Mouse (Mus musculus) embryo, embryonic 10.5 days (tissue): ENCODE data around the gene Bcl2.
A peak's percentile ranks its signal among the peaks of the same experiment; 100 is the strongest.

Experiments used
- DNase-seq: peaks from one replicate; pipeline ENCODE4 v3.0.0-alpha.2; 2015; ENCODE audit warnings: low spot score

The Bcl2 gene

GRCm38 (mm10) chr1:106585349-106585748, 128.7 kb downstream of the Bcl2 start:
- DNase-seq = no peak

DNA sequence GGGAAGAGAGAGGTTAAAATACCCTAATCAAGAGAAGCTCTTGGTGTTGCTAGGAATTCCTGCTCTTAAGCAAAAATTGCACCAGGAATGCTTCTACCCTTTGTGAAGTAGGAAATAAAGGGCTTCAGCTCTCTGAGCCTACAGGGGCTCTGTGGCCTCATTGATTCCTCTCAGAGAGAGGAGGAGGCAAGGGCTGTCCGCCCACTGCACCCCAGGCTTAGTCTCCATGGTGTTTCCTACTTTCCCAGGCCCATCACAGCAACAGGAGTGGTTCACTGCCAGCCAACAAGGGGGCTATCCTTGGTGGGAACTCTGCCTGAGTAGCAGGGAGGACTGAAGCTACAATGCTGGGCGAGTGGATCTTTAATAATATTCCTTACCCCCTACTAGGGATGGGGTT, 129.2 kb downstream of the Bcl2 start:
- no peak for DNase-seq

DNA sequence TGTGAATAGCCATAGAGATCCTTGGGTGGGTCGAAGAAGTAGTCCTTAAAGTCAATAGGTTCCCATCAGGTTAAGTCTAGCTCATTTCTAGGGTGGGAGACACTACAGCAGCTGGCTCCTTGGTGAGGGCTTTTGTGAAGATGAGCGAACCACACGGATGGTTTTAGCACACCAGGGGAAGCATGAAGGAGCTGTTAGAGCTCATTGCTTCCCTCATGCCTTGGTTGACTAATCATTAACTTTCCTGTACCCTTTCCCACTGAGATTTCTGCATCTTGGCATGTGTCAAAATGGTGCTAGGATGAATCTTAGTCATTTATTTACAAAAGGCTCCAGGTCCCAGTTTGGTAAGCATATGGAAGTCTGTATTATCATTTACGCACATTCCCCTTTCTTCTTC, 129.8 kb downstream of the Bcl2 start:
- no peak for DNase-seq

- DNase-seq = peak; percentile 30
These were observed 130.5 kb downstream of the Bcl2 start for GRCm38 (mm10) chr1:106583245-106584241.

DNA sequence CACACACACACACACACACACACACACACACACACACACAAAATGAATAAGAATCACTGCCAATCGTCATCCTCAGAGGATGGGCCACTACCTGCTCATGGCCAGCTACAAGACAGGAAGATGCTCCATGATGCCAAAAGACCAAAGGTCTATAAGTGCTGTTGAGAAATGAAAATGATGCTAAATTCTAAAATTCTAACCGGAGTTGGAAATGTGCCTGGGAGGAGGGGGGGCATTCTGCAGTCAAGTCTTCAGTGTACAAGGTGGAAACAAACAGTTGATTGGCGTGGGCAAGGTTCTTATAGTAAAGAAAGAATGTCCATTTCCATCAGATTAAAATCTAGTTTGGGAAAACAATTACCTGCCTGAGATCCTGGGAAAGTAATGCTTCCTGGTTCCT, 131.3 kb downstream of the Bcl2 start:
- DNase-seq = no peak

DNA sequence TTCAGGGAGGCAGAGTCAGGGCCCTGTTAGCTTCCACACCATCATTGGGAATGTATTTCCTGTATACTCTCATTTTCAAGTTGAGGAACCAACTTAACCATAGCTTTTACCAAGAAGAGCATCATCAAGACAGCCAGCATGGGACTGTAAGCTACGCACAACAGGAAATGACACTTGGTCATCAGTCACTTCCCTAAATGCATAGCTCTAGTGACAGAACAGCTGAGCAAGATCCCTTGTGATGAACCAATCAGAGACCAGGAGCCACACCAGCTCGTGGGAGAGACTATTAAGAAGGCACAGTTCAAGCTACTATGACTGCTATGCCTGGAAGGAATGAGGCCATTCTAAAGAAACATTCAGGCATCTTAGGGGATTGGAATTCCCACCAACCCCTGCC, 132.3 kb downstream of the Bcl2 start:
- no peak for DNase-seq

GRCm38 (mm10) chr1:106579768-106580167, 134.3 kb downstream of the Bcl2 start:
- DNase-seq = no peak

- no peak for DNase-seq
These were observed 141.6 kb downstream of the Bcl2 start for GRCm38 (mm10) chr1:106572506-106572905.

- DNase-seq = no peak
These were observed 143.2 kb downstream of the Bcl2 start for GRCm38 (mm10) chr1:106570870-106571269.

DNA sequence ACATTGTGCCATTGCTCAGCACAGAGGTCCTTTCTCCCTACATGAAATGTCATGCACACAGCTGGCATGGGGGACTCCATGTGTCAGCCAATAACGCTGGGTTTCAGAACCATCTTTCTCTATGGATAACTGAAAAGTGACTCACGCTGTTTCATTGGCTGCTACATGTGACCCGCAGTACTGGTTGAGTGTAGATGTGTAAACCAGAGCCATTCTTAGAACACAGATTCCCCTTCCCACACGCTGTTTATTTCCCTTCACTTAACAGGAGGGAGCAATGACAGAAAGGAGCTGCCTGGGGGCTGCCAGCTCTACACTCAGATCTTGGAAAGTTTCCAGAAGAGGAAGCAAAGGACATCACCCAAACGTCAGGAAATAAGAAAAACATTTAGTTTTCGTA, 143.7 kb downstream of the Bcl2 start:
- no peak for DNase-seq

- no peak for DNase-seq
These were observed 144.4 kb downstream of the Bcl2 start for GRCm38 (mm10) chr1:106569674-106570073.

GRCm38 (mm10) chr1:106568868-106569267, 145.2 kb downstream of the Bcl2 start:
- DNase-seq = no peak

- no peak for DNase-seq
These were observed 146.6 kb downstream of the Bcl2 start for GRCm38 (mm10) chr1:106567506-106567905.

- DNase-seq = no peak
These were observed 147.7 kb downstream of the Bcl2 start for GRCm38 (mm10) chr1:106566120-106567086.

GRCm38 (mm10) chr1:106565238-106565637, 148.8 kb downstream of the Bcl2 start:
- DNase-seq = no peak

GRCm38 (mm10) chr1:106564436-106564835, 149.6 kb downstream of the Bcl2 start:
- no peak for DNase-seq

- no peak for DNase-seq
These were observed 151.3 kb downstream of the Bcl2 start for GRCm38 (mm10) chr1:106562751-106563150.

DNA sequence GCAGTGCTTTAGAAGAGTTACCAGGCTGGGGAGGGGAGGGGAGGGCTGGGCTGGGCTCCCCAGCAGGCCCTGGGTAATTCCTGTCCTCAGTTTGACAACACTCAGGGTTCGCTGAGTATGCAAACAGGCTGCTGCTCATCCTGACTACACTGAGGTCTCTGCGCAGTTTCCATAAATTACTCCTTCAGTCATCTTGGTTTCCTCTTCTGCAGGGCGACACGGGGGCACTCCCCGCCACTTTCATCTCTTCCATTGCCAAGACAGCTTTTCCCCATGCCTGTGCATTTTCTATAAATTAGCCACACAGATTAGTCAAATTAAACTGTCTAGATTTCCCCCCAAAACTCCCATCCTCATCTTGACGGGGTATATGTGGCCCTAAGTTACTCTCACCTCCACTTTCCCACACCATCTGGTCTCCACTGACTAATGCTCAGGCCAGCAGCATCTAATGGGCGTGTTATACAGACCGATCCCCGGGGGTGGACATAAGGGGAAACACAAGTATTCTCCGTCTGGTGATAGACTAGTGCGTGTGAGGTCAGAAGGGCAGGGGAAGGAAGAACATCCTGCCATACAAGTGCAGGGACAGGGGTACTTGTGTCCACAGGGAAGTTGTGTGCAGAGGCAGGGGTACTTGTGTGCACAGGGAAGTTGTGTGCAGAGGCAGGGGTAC, 152.9 kb downstream of the Bcl2 start:
- no peak for DNase-seq

DNA sequence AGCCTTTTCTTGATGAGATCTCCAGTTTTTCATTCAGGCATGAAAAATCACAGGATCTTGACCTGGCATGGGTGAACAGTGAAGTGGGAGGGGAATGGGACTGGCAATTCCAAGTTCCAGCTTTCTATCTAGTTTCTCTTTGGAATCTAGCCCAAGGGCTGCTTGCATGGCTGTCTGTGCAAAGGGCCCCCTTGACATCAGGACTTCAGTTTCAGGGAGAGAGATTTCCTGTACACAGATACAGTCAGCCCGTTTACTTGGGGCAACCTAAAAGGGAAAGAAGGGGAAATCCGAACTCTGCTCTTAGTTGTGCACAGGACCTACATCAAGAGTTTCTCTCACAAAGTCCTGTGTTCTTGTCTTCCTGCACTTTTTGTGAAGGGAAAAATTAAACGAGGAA, 154.0 kb downstream of the Bcl2 start:
- DNase-seq = no peak

- DNase-seq = no peak
These were observed 154.9 kb downstream of the Bcl2 start for GRCm38 (mm10) chr1:106559116-106559605.

DNA sequence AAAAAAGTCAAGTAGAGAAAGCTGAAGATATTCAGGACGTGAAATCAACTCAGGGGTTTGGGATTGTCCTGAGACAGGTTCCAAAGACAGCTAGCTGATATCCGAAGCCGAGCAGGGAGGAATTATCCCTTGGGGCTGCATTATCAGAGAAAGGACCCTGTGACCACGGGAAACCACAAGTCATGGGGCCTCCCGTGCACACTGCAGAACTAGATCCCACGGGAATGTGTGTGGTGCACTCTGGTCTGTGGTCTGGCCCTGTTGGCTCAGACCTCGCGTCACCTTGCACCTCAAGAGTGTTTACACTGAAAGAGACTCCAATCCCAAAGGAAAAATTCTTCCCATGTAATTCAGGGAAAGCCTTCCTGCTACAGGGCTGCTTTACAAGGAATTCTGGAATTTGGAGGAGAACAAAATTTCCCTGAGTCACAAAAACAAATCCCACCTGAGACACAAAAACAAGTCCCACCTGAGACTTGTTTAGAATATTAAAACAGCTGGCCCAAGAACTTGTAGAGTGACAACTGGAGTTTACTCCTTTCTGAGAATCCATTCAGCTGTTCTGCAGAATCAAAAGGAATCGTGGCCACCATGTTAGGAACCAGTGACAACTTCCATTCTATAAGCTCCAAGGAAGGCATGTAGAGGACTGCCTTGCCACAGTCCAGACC, 158.4 kb downstream of the Bcl2 start:
- no peak for DNase-seq
